Mouse (Mus musculus) liver, embryonic 14.5 days (tissue): ENCODE results near the gene Arid1b.

Source experiments
- CTCF ChIP-seq: IDR thresholded peaks from 2 replicates; pipeline ENCODE4 v1.5.1; 2016; ENCODE audit warnings: antibody characterized with exemption, low read depth, control low read depth
- EP300 ChIP-seq: IDR thresholded peaks from 2 replicates; pipeline ENCODE4 v1.6.1; 2016; ENCODE audit warnings: antibody characterized with exemption, low read depth

GRCm38 (mm10) chr17:5171467-5171866 lies 177.3 kb downstream of the Arid1b start:
- TF ChIP-seq CTCF (no peak), EP300 (no peak)
